Mouse (Mus musculus): ENCODE measurements around the gene Tert. TPM values are rescaled to one million over a fixed set of nuclear protein-coding genes. Genes with fewer than 3 reads are reported as not detected.

Gene Tert
- polyA plus RNA-seq, 1 experiment from 2014 or later = 12.9 TPM

- Histone ChIP-seq H3K4me3 (no peak overlapping the region), H3K27ac (no peak overlapping the region), H3K4me1 (peaks cover 27% of the 10 kb centered on the region), H3K9me3 (replicated peaks) (no peaks in the 10 kb centered on the region), H3K27me3 (ENCODE audit: low read depth, poor library complexity, severe bottlenecking) (no peaks in the 10 kb centered on the region), H3K36me3 (peaks cover 37% of the 10 kb centered on the region)
- DNase-seq (ENCODE audit: low spot score) = no peak
- WGBS = 90% methylated on average over 11 of the region's 11 CpGs
Observed at GRCm38 (mm10) chr13:73628586-73629113, 1.9 kb downstream of the Tert start.

DNA sequence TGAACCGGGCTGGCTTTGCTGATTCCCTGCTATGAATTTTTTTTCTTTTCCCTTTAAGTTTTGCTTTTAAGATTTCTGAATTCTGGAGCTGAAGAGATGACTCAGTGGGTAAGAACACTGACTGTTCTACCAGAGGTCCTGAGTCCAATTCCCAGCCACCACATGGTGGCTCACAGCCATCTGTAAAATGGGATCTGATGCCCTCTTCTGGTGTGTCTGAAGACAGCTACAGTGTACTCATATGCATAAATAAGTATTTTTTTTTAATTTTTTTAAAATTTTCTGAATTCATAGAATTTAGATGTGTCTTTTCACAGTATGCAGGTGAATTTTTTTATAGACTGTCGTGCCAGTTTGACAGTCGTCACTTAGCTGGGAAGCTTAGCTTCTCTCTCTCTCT is 5.1 kb downstream of the Tert start:
- peaks cover 20% of the 10 kb centered on the region for H3K4me1 ChIP-seq
- H3K36me3 ChIP-seq = peaks cover 66% of the 10 kb centered on the region
- no peak for DNase-seq (ENCODE audit: low spot score)
- WGBS = 94% methylated on average over 3 of the region's 3 CpGs
- no peak overlapping the region for H3K27ac ChIP-seq
- H3K4me3 ChIP-seq = no peak overlapping the region
- H3K9me3 ChIP-seq (replicated peaks) = no peaks in the 10 kb centered on the region
- H3K27me3 ChIP-seq (ENCODE audit: low read depth, poor library complexity, severe bottlenecking) = no peaks in the 10 kb centered on the region

DNA sequence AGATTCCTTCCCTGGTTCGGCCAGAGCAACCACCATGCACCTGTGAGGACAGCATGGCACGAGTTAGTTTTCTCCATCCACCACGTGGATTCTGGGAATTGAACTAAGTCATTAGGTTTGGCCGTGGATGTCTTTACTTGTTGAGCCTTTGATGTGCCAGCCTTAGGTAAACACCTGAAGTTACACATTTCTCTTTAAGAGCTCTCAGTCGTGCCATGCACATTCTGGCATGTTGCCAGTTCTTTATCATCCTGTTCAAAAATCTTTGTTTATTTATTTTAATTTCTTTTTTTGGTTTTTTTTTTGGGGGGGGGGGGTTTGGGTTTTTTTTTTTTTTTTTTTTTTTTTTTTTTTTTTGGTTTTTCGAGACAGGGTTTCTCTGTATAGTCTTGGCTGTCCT is 11.1 kb downstream of the Tert start:
- 85% methylated on average over 5 of the region's 6 CpGs for WGBS
- no peak for DNase-seq (ENCODE audit: low spot score)
- peaks cover 56% of the 10 kb centered on the region for H3K36me3 ChIP-seq

GRCm38 (mm10) chr13:73641296-73641695 is 14.6 kb downstream of the Tert start:
- DNase-seq (ENCODE audit: low spot score) = no peak
- Histone ChIP-seq H3K27ac (no peak overlapping the region), H3K4me1 (no peaks in the 10 kb centered on the region; the same call in 1 of the 2 replicates), H3K36me3 (peaks cover 37% of the 10 kb centered on the region), H3K9me3 (replicated peaks) (no peaks in the 10 kb centered on the region), H3K27me3 (ENCODE audit: low read depth, poor library complexity, severe bottlenecking) (no peaks in the 10 kb centered on the region), H3K4me3 (no peak overlapping the region)
- WGBS = 91% methylated on average over 4 of the region's 4 CpGs

More for the DNA sequence above, 11.1 kb downstream of the Tert start:
- Histone ChIP-seq H3K9me3 (replicated peaks) (no peaks in the 10 kb centered on the region), H3K27me3 (ENCODE audit: low read depth, poor library complexity, severe bottlenecking) (no peaks in the 10 kb centered on the region), H3K4me3 (no peak overlapping the region), H3K27ac (no peak overlapping the region), H3K4me1 (no peaks in the 10 kb centered on the region; the same call in 1 of the 2 replicates)

- H3K27ac ChIP-seq = no peak overlapping the region
- H3K36me3 ChIP-seq = peaks cover 50% of the 10 kb centered on the region
- H3K4me1 ChIP-seq = no peaks in the 10 kb centered on the region
- no peak overlapping the region for H3K4me3 ChIP-seq
- no peaks in the 10 kb centered on the region for H3K9me3 ChIP-seq (replicated peaks)
- no peaks in the 10 kb centered on the region for H3K27me3 ChIP-seq (ENCODE audit: low read depth, poor library complexity, severe bottlenecking)
- WGBS = 41% methylated on average over 6 of the region's 6 CpGs
- DNase-seq (ENCODE audit: low spot score) = peak; percentile 52
Observed at GRCm38 (mm10) chr13:73646397-73647087, 19.8 kb downstream of the Tert start.

DNA sequence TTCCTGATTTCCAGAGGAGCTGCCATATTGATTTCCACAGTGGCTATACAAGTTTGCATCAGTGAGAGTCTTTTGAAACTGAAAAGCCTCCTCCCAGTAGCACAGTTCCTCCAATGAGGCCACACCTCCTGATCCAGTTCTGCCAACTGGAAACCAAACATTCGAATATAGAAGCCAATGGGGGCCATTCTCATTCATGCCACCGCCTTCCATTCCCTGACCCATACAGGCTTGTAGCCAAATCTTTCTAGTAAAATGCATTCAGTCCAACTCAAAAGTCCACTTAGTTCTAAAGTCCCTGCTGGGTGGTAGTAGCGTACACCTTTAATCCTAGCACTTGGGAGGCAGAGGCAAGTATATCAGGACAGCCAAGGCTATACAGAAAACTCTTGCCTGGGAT is 26.6 kb downstream of the Tert start:
- WGBS = 79% methylated on average over 3 of the region's 3 CpGs
- Histone ChIP-seq H3K27me3 (ENCODE audit: low read depth, poor library complexity, severe bottlenecking) (no peaks in the 10 kb centered on the region), H3K4me3 (no peak overlapping the region), H3K4me1 (no peaks in the 10 kb centered on the region), H3K27ac (no peak overlapping the region), H3K36me3 (peaks cover 19% of the 10 kb centered on the region), H3K9me3 (replicated peaks) (no peaks in the 10 kb centered on the region)
- no peak for DNase-seq (ENCODE audit: low spot score)

DNA sequence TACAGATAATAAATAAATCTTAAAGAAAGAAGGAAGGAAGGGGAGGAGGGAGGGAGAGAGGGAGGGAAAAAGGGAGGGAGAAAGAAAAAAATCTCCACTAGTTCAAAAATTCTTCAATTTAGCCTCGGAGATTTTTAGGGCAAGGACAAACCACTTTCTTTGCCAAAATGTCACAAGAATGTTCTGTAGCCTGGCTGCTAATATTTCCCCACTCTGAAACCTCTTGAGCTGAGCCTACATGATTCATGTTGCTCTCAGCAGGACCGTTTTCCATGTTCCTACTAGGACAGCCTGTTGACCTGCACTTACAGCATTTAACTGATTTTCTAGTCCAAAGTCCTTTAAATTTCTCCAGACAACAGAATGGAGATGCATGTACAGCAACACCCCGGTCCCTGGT is 28.3 kb downstream of the Tert start:
- Histone ChIP-seq H3K27ac (no peak overlapping the region), H3K9me3 (replicated peaks) (no peaks in the 10 kb centered on the region), H3K4me3 (no peak overlapping the region), H3K27me3 (ENCODE audit: low read depth, poor library complexity, severe bottlenecking) (no peaks in the 10 kb centered on the region), H3K4me1 (no peaks in the 10 kb centered on the region), H3K36me3 (peaks cover 2% of the 10 kb centered on the region; the same call in 1 of the 2 replicates)
- 84% methylated on average over 3 of the region's 3 CpGs for WGBS
- no peak for DNase-seq (ENCODE audit: low spot score)

GRCm38 (mm10) chr13:73658953-73659352 is 32.2 kb downstream of the Tert start:
- Histone ChIP-seq H3K9me3 (replicated peaks) (no peaks in the 10 kb centered on the region), H3K27me3 (ENCODE audit: low read depth, poor library complexity, severe bottlenecking) (no peaks in the 10 kb centered on the region), H3K4me3 (no peak overlapping the region), H3K27ac (no peak overlapping the region), H3K4me1 (no peaks in the 10 kb centered on the region), H3K36me3 (no peaks in the 10 kb centered on the region)
- WGBS = 39% methylated on average over 2 of the region's 2 CpGs
- DNase-seq (ENCODE audit: low spot score) = no peak

- DNase-seq (ENCODE audit: low spot score) = no peak
- no peak overlapping the region for H3K4me3 ChIP-seq
- WGBS = 84% methylated on average over 2 of the region's 2 CpGs
Observed at GRCm38 (mm10) chr13:73660163-73660695, 33.5 kb downstream of the Tert start.

DNA sequence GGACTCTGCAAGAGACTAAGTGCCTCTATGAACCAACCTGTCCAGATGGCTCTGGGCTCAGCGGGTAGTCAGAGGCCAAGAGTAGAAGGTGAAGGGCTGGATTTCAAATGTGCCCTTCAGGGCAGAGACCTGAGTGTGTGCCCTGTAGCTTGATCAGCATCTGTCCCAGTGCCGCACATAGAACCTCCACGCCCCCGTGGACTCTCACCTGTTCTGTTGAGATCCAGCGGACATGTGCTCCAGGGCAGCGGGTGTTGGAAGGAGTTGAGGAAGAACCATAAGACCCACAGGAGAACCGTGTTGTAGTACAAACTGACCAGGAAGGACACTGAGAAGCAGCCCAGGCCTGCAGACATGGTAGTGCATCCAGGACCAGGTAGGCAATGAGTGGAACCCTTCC is 48.5 kb downstream of the Tert start:
- Histone ChIP-seq H3K9me3 (replicated peaks) (no peaks in the 10 kb centered on the region), H3K36me3 (no peaks in the 10 kb centered on the region), H3K4me3 (no peak overlapping the region), H3K27ac (no peak overlapping the region), H3K27me3 (ENCODE audit: low read depth, poor library complexity, severe bottlenecking) (no peaks in the 10 kb centered on the region), H3K4me1 (no peaks in the 10 kb centered on the region)
- 91% methylated on average over 7 of the region's 7 CpGs for WGBS
- DNase-seq (ENCODE audit: low spot score) = no peak

More at GRCm38 (mm10) chr13:73660163-73660695, 33.5 kb downstream of the Tert start:
- Histone ChIP-seq H3K27me3 (ENCODE audit: low read depth, poor library complexity, severe bottlenecking) (no peaks in the 10 kb centered on the region), H3K27ac (no peak overlapping the region), H3K4me1 (no peaks in the 10 kb centered on the region), H3K9me3 (replicated peaks) (no peaks in the 10 kb centered on the region), H3K36me3 (no peaks in the 10 kb centered on the region)

DNA sequence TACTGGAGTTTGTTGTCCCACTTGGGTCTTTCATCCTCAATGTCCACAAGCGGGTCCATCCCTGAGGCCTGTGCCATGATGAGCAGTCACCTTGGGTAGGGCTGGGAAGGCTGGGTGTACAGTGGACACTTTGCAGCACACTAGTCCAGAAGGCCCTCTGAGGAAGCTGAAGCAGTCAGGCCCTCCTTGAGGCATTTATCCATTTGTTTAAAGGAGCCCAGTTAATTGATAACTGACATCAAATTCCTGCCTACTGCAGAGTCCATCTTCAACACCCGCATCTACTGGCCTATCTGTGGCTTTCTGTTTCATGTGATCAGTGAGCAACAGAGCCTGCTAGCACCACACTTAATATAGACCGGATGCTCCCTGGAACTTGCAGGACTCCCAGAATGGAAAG is 51.1 kb downstream of the Tert start, which contains the start of gene Slc6a18:
TSS of gene Slc6a18 (minus strand) at position 171 of the 400 bp plus-strand sequence.
- Histone ChIP-seq H3K9me3 (replicated peaks) (no peaks in the 10 kb centered on the region), H3K4me1 (no peaks in the 10 kb centered on the region), H3K4me3 (no peak within 1 kb of the TSS), H3K27me3 (ENCODE audit: low read depth, poor library complexity, severe bottlenecking) (no peaks in the 10 kb centered on the region), H3K36me3 (no peaks in the 10 kb centered on the region), H3K27ac (no peak within 1 kb of the TSS)
- DNase-seq (ENCODE audit: low spot score) = no peak
- 85% methylated on average over 3 of the region's 3 CpGs for WGBS

DNA sequence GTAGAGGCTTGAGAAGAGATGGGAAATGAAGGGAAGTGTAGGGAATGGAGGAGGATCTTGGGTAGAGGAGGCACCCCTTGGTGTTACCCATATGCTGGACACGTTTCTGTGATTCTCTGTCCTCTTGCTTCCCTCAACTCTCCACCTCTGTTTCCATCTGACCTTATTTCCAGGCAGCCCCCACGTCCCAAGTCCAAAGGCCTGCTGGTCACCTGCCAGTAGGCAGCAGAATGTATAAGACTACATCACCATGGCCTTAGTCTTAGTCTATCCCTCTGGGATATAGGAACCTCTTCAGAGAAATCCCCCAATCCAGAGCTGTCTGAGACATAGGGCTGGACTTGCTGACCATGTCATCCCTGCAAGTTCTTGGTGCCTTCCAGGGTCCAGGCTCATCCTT is 52.6 kb downstream of the Tert start:
- DNase-seq (ENCODE audit: low spot score) = no peak
- Histone ChIP-seq H3K27ac (no peak overlapping the region), H3K27me3 (ENCODE audit: low read depth, poor library complexity, severe bottlenecking) (no peaks in the 10 kb centered on the region), H3K4me1 (no peaks in the 10 kb centered on the region), H3K4me3 (no peak overlapping the region), H3K36me3 (no peaks in the 10 kb centered on the region), H3K9me3 (replicated peaks) (no peaks in the 10 kb centered on the region)
- 56% methylated on average over 2 of the region's 2 CpGs for WGBS

DNA sequence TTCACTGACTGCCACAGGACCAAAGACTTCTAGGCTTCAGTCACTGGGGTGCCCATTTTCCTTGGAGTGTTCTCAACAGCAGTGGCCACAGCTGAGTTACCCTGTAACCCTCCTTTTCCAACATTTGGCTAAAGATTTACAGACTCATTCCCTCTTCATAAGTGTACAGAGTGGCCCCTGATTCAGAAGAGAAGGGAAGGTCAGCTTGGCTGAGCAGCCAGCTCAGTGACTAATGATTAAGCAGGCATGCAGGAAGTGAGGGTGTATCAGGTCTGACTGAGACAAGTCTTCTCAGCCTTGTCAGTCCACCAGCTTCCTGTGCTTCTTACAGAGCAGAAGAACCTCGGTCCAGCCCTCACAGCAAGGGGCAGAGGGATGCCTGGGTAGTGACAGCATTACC is 53.7 kb downstream of the Tert start:
- Histone ChIP-seq H3K4me3 (no peak overlapping the region), H3K27me3 (ENCODE audit: low read depth, poor library complexity, severe bottlenecking) (no peaks in the 10 kb centered on the region), H3K9me3 (replicated peaks) (no peaks in the 10 kb centered on the region), H3K36me3 (no peaks in the 10 kb centered on the region), H3K4me1 (no peaks in the 10 kb centered on the region), H3K27ac (no peak overlapping the region)
- DNase-seq (ENCODE audit: low spot score) = no peak
- 39% methylated on average over 1 of the region's 1 CpGs for WGBS

All from limb, embryonic 10.5 days (tissue).